Mouse (Mus musculus) ES-Bruce4 (cell line): ENCODE measurements around the gene Olfr1366. TPM values are rescaled to one million over a fixed set of nuclear protein-coding genes. Genes with fewer than 3 reads are reported as not detected.

Source experiments
- H3K27ac ChIP-seq: 2 replicates; pipeline ENCODE4 v1.5.1; 2012; ENCODE audit warnings: low read length, inconsistent platforms; ENCODE audit not compliant: insufficient read depth
- H3K27me3 ChIP-seq: 2 replicates; pipeline ENCODE4 v1.6.1; 2012; ENCODE audit warnings: mild to moderate bottlenecking, low read length, inconsistent platforms; ENCODE audit not compliant: control insufficient read depth, poor library complexity, insufficient read depth, severe bottlenecking
- H3K36me3 ChIP-seq: 2 replicates; pipeline ENCODE4 v1.6.1; 2012; ENCODE audit warnings: inconsistent platforms, mild to moderate bottlenecking, low read length, moderate library complexity; ENCODE audit not compliant: control insufficient read depth, poor library complexity, insufficient read depth, severe bottlenecking
- H3K4me1 ChIP-seq: one replicate; pipeline ENCODE4 v1.8.1; 2011; ENCODE audit warnings: low read length; ENCODE audit not compliant: control insufficient read depth, insufficient read depth
- H3K4me3 ChIP-seq: 2 replicates; pipeline ENCODE4 v1.5.1; 2011; ENCODE audit warnings: low read depth, mild to moderate bottlenecking, low read length
- H3K9ac ChIP-seq: 2 replicates; pipeline ENCODE4 v1.6.1; 2012; ENCODE audit warnings: low read depth, mild to moderate bottlenecking, inconsistent platforms; ENCODE audit not compliant: poor library complexity, severe bottlenecking
- H3K9me3 ChIP-seq: replicated peaks from 2 replicates; pipeline ENCODE4 v1.6.1; 2012; ENCODE audit warnings: mild to moderate bottlenecking, low read length, inconsistent platforms; ENCODE audit not compliant: control insufficient read depth, poor library complexity, insufficient read depth, severe bottlenecking
- CTCF ChIP-seq: IDR thresholded peaks from one replicate; pipeline ENCODE4 v1.8.1; 2011; ENCODE audit warnings: low read depth, low read length
- EP300 ChIP-seq: IDR thresholded peaks from 2 replicates; pipeline ENCODE4 v1.6.1; 2011; ENCODE audit warnings: low read depth, low read length; ENCODE audit not compliant: insufficient read depth
- POLR2A ChIP-seq: IDR thresholded peaks from one replicate; pipeline ENCODE4 v1.8.1; 2011; ENCODE audit warnings: low read length; ENCODE audit not compliant: insufficient read depth
- polyA plus RNA-seq: library from polyadenylated mRNA; stranded (reverse); fragments of >200 nt; gene quantifications from 2 replicates; pipeline ENCODE4 v1.2.4, GENCODE M21; 2011; ENCODE audit warnings: low read depth; ENCODE audit not compliant: missing spikeins, insufficient read depth, insufficient read length

Olfr1366 gene
- not detected in 2 replicates for polyA plus RNA-seq

DNA sequence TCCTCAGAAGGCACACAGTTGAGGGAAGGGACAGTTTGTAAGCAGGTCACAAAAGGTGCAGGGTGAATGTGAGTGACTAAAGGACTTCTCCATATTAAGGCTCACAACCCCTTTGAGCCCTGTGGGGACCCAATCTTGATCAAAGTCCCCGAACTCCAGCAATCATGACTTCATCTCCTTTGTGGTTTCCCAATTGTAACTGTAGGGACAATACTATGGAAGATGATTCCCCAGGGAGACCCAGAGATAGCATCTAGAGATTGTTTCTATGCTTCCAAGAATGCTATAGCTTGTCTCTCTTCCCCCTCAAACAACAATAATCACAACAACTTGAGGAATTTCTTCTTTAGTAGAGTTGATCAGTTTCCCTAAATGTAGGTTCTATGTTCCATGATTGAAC lies at the start of gene Olfr1366:
TSS of gene Olfr1366 (minus strand) at position 101 of the 400 bp plus-strand sequence.
- no peak within 1 kb of the TSS for H3K9ac ChIP-seq
- no peaks in the 10 kb centered on the region for H3K9me3 ChIP-seq
- H3K27ac ChIP-seq, result no peak within 1 kb of the TSS
- H3K4me1 ChIP-seq, result no peaks in the 10 kb centered on the region
- H3K27me3 ChIP-seq, result no peaks in the 10 kb centered on the region; the same call in 1 of the 2 replicates
- no peak within 1 kb of the TSS for H3K4me3 ChIP-seq
- TF ChIP-seq CTCF, result no peak
- no peak for TF ChIP-seq EP300
- TF ChIP-seq POLR2A, result no peak
- no peaks in the 10 kb centered on the region for H3K36me3 ChIP-seq

- H3K9me3 ChIP-seq, result no peaks in the 10 kb centered on the region
- H3K4me3 ChIP-seq, result no peak overlapping the region
- H3K27ac ChIP-seq, result no peak overlapping the region
- H3K36me3 ChIP-seq, result no peaks in the 10 kb centered on the region
- H3K9ac ChIP-seq, result no peak overlapping the region
- TF ChIP-seq CTCF (no peak), POLR2A (no peak), EP300 (no peak)
- no peaks in the 10 kb centered on the region for H3K4me1 ChIP-seq
- no peaks in the 10 kb centered on the region for H3K27me3 ChIP-seq
Measured at GRCm38 (mm10) chr13:21591618-21592017, 49.0 kb upstream of the Olfr1366 start.

DNA sequence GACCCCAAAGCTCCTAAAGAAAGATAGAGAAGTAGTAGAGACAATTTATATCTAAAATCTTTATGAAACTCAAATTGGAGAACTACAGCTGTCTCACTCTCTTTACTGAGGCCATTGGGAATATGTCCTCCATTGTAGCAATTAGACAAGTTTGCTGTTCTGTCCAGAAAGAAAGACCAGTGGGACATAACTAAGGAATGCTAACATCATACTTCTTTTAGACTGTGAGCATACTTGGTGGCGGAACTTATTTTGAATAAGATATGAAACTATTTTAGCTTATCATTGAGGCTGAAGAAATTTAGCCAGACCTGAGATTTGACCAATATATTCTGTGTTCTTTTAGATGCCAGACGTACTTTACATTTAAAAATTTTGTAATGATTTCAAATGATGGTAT lies 39.1 kb upstream of the Olfr1366 start, which contains the start of gene Olfr1364:
TSS of gene Olfr1364 (minus strand) at position 101 of the 400 bp plus-strand sequence.
- Histone ChIP-seq H3K4me1 (no peaks in the 10 kb centered on the region), H3K4me3 (no peak within 1 kb of the TSS), H3K27me3 (no peaks in the 10 kb centered on the region), H3K9me3 (no peaks in the 10 kb centered on the region), H3K36me3 (no peaks in the 10 kb centered on the region), H3K9ac (no peak within 1 kb of the TSS), H3K27ac (no peak within 1 kb of the TSS)
- TF ChIP-seq CTCF (no peak), EP300 (no peak), POLR2A (no peak)

- TF ChIP-seq CTCF (no peak), EP300 (no peak), POLR2A (no peak)
- H3K27me3 ChIP-seq, result no peaks in the 10 kb centered on the region
- no peaks in the 10 kb centered on the region for H3K4me1 ChIP-seq
- no peaks in the 10 kb centered on the region for H3K9me3 ChIP-seq
- H3K27ac ChIP-seq, result no peak within 1 kb of the TSS
- H3K36me3 ChIP-seq, result no peaks in the 10 kb centered on the region
- H3K4me3 ChIP-seq, result no peak within 1 kb of the TSS
- no peak within 1 kb of the TSS for H3K9ac ChIP-seq
Measured at GRCm38 (mm10) chr13:21559793-21560192, 17.2 kb upstream of the Olfr1366 start, which contains the start of gene Olfr1535. Olfr1535 (minus strand) TSS chr13:21559893.

GRCm38 (mm10) chr13:21550416-21551110 lies 8.0 kb upstream of the Olfr1366 start:
- H3K27me3 ChIP-seq, result no peaks in the 10 kb centered on the region
- no peaks in the 10 kb centered on the region for H3K9me3 ChIP-seq
- H3K4me1 ChIP-seq, result no peaks in the 10 kb centered on the region
- H3K4me3 ChIP-seq, result no peak overlapping the region
- no peaks in the 10 kb centered on the region for H3K36me3 ChIP-seq
- TF ChIP-seq POLR2A (no peak), CTCF (no peak), EP300 (no peak)
- H3K27ac ChIP-seq, result no peak overlapping the region
- no peak overlapping the region for H3K9ac ChIP-seq

- no peak overlapping the region for H3K9ac ChIP-seq
- no peak overlapping the region for H3K4me3 ChIP-seq
- H3K27me3 ChIP-seq, result no peaks in the 10 kb centered on the region
- no peaks in the 10 kb centered on the region for H3K4me1 ChIP-seq
- no peaks in the 10 kb centered on the region for H3K9me3 ChIP-seq
- TF ChIP-seq POLR2A, result no peak
- no peak for TF ChIP-seq EP300
- TF ChIP-seq CTCF, result no peak
- H3K27ac ChIP-seq, result no peak overlapping the region
- H3K36me3 ChIP-seq, result no peaks in the 10 kb centered on the region
Measured at GRCm38 (mm10) chr13:21549487-21549886, 6.9 kb upstream of the Olfr1366 start.
